Mouse (Mus musculus): ENCODE results near the gene Pten. TPM values are rescaled to one million over a fixed set of nuclear protein-coding genes. Genes with fewer than 3 reads are reported as not detected.

Gene Pten
- polyA plus RNA-seq (2012): 30.6 and 32.8 TPM in 2 replicates

GRCm38 (mm10) chr19:32756900-32757725 is at the start of gene Pten:
Pten (plus strand) TSS chr19:32757497.

GRCm38 (mm10) chr19:32739686-32740085 is 17.6 kb upstream of the Pten start, which contains the start of gene Atad1:
Atad1 (minus strand) TSS chr19:32739786.

Other genes with a start within 250 kb of the Pten start
- 4.3 and 9.1 TPM in 2 replicates for gene Papss2, start 161.7 kb upstream of the Pten start, polyA plus RNA-seq (2012)
- gene Atad1, start 17.7 kb upstream of the Pten start, polyA plus RNA-seq (2012): 3.0 and 3.2 TPM in 2 replicates

Measured in megakaryocyte-erythroid progenitor cell, adult 5 weeks (primary cell).